Mouse (Mus musculus) spleen, adult 2 months (tissue): ENCODE data around the gene Fgfr2. TPM values are rescaled to one million over a fixed set of nuclear protein-coding genes. Genes with fewer than 3 reads are reported as not detected.

Source experiments
- DNase-seq, 2 experiments: peaks; one replicate each; pipeline versions ENCODE4 v3.0.0 to v3.0.0-alpha.2; 2012 to 2021; ENCODE audit warnings: low spot score in 2 of 2, low read depth in 1 of 2
- H3K27ac ChIP-seq: fragments of 200-500 bp; 2 replicates; pipeline ENCODE4 v1.5.1; 2012; ENCODE audit warnings: low read length, inconsistent platforms; ENCODE audit not compliant: insufficient read depth
- H3K27me3 ChIP-seq: fragments of 200-500 bp; 2 replicates; pipeline ENCODE4 v1.6.1; 2012; ENCODE audit warnings: mild to moderate bottlenecking, moderate library complexity, low read length, inconsistent platforms; ENCODE audit not compliant: control insufficient read depth, insufficient read depth
- H3K36me3 ChIP-seq: fragments of 200-500 bp; 2 replicates; pipeline ENCODE4 v1.6.1; 2012; ENCODE audit warnings: mild to moderate bottlenecking, low read length, inconsistent platforms; ENCODE audit not compliant: control insufficient read depth, insufficient read depth
- H3K4me1 ChIP-seq: fragments of 200-500 bp; 2 replicates; pipeline ENCODE4 v1.6.1; 2011; ENCODE audit warnings: inconsistent platforms; ENCODE audit not compliant: control insufficient read depth, insufficient read depth, insufficient read length
- H3K4me3 ChIP-seq: fragments of 200-500 bp; 2 replicates; pipeline ENCODE4 v1.5.1; 2011; ENCODE audit warnings: mild to moderate bottlenecking, inconsistent platforms; ENCODE audit not compliant: insufficient read depth, insufficient read length; ENCODE audit errors: extremely low read depth
- CTCF ChIP-seq: fragments of 200-500 bp; IDR thresholded peaks from 2 replicates; pipeline ENCODE4 v1.5.1; 2011; ENCODE audit warnings: mild to moderate bottlenecking, inconsistent platforms; ENCODE audit not compliant: insufficient read depth, insufficient read length, insufficient replicate concordance; ENCODE audit errors: extremely low read depth
- POLR2A ChIP-seq: fragments of 200-500 bp; IDR thresholded peaks from 2 replicates; pipeline ENCODE4 v1.6.1; 2011; ENCODE audit warnings: low read depth, low read length, inconsistent platforms
- WGBS: fragments of 180-500 bp; shearing (Covaris S2); methylation state at CpG from one replicate; pipeline ENCODE4 v1.1.7; 2018; 5-methylcytosine and 5-hydroxymethylcytosine counted together
- polyA plus RNA-seq: library from polyadenylated mRNA; depleted of rRNA; stranded (reverse); fragments of >200 nt; gene quantifications from 2 replicates; pipeline ENCODE4 v1.2.3, GENCODE M21; 2012

Gene Fgfr2
- polyA plus RNA-seq, 1 experiment: 1.6 TPM

DNA sequence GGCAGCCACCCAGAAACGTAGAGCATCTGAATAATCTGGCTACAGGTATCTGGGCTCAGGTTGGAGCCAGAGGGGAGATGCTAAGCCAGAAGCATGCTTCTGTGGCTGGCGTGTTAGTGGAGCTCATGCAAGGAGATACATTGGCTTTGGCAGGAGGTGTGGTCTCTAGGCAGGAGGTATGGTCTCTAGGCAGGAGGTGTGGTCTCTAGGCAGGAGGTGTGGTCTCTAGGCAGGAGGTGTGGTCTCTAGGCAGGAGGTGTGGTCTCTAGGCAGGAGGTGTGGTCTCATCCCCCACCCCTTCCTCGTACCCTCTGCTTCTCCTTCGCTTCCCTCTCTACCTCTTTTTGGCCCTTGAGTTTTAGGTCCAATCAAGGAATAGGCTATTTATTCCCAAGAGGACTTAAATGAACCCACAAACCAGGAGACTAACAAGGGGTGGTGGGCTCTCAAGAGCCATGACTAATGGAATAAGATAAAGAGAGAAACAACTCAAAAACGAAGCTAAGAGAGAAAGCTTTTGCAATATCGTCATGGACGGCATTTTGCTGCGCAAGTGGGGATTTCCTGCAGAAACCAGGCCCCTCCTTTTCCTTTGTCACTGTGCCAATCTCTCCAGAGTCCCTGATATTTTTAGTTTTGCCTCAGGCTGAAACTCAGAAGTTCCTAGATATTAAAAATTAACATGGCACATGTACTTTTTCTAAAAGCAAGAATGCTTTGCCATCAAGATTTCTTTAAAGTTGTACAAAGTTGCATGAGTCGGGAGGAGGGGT is 775.7 kb downstream of the Fgfr2 start:
- no peaks in the 10 kb centered on the region for H3K4me1 ChIP-seq
- no peak for DNase-seq

DNA sequence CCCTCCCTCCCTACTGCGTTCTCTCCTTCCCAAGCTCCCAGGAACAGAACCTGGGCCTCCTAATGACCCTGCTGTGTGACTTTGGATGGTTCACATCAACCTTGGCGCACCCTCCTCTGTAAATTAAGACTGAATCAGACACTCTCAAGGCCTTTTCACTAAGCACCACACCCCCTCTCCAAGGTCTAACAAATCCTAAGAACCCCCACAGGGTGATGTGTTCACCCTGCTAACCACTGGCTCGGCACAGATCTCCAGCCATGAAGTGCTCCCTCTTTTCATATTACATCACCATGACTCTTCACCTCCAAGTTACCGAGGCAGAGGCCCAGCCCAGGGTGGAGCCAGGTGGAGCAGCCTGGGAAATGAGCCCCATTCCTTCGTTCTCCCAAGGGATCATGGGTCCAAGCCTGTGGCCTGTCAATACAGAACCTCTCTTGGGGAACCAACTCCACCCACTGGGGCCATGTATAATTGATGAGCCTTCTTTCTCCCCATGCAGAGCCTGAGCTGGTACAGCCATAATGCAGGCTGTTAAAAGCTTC is 777.6 kb downstream of the Fgfr2 start:
- Histone ChIP-seq H3K27ac (no peak overlapping the region), H3K27me3 (no peaks in the 10 kb centered on the region), H3K4me1 (no peaks in the 10 kb centered on the region), H3K4me3 (no peak overlapping the region), H3K36me3 (no peaks in the 10 kb centered on the region)
- no peak for TF ChIP-seq CTCF
- no peak for TF ChIP-seq POLR2A
- WGBS: 90% methylated on average over 5 of the region's 5 CpGs
- no peak for DNase-seq

More for the DNA sequence above, 775.7 kb downstream of the Fgfr2 start:
- no peaks in the 10 kb centered on the region for H3K36me3 ChIP-seq
- H3K27me3 ChIP-seq: no peaks in the 10 kb centered on the region
- TF ChIP-seq CTCF (no peak), POLR2A (no peak)
- 56% methylated on average over 9 of the region's 9 CpGs for WGBS
- peak overlapping the region; percentile 4; the same call in 1 of the 2 replicates for H3K27ac ChIP-seq
- no peak overlapping the region for H3K4me3 ChIP-seq

DNA sequence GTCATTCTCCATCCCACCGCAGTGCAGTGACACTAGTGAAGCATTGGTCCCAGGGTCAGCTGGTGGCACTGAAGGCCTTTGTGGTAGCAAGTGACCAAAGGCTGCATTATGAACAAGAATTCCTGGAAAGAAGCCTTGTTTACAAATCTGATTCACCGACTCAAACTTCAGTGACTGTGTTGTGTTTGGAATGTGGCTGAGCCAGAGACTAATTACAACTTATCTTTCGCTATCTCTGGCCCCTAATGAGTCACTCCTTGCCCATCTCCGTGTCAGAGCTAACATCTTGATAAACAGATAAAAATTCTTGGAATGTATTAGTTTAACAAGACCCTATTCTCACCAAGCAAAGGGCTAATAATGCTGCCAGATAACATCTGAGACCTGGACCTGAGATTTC is 778.5 kb downstream of the Fgfr2 start:
- Histone ChIP-seq H3K4me3 (no peak overlapping the region), H3K27ac (no peak overlapping the region), H3K4me1 (no peaks in the 10 kb centered on the region), H3K27me3 (no peaks in the 10 kb centered on the region), H3K36me3 (no peaks in the 10 kb centered on the region)
- DNase-seq: no peak
- TF ChIP-seq POLR2A: no peak
- TF ChIP-seq CTCF: no peak
- WGBS: 83% methylated on average over 4 of the region's 4 CpGs

DNA sequence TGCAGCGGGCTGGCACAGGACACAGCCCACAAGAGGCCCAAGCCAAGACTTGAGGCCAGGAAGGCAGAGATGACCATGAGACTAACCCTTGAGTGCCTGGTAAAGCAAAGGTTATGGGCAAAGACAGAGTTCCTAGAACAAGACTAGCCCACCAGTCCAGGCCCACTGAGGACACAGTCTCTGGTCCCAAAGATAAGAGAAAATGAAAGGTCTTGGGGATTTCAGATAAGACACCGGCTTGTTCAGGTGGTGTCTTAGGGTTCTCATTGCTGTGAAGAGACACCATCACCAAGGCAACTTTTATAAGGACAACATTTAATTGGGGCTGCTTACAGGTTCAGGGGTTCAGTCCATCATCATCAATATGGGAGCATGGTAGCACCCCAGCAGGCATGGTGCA is 779.2 kb downstream of the Fgfr2 start:
- Histone ChIP-seq H3K27me3 (no peaks in the 10 kb centered on the region), H3K4me3 (no peak overlapping the region), H3K4me1 (no peaks in the 10 kb centered on the region), H3K36me3 (no peaks in the 10 kb centered on the region), H3K27ac (no peak overlapping the region)
- DNase-seq: no peak
- no peak for TF ChIP-seq POLR2A
- no peak for TF ChIP-seq CTCF
- 87% methylated on average over 2 of the region's 2 CpGs for WGBS

DNA sequence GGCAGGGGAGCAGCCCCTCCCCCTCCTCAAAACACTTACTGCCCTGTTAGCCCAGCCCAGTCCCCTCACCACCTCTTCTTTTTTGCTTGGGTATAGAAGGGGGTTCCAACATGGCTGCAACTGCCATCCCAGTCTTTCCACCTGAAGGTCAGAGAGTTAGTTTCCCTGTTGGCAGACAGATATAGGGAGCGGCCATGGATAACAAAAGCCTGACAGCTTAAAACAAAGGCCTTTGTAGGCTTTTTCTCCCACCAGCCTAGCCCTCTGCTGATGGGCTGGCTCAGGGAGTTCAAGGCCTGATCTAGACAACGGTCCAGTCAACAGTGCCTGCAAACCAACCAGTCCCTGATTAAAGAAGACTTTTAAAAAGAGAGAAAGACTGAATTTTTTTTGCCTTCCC is 780.0 kb downstream of the Fgfr2 start:
- Histone ChIP-seq H3K4me3 (no peak overlapping the region), H3K27me3 (no peaks in the 10 kb centered on the region), H3K4me1 (no peaks in the 10 kb centered on the region), H3K36me3 (no peaks in the 10 kb centered on the region), H3K27ac (no peak overlapping the region)
- no peak for TF ChIP-seq POLR2A
- no peak for TF ChIP-seq CTCF
- WGBS: 95% methylated on average over 2 of the region's 2 CpGs
- DNase-seq: no peak

DNA sequence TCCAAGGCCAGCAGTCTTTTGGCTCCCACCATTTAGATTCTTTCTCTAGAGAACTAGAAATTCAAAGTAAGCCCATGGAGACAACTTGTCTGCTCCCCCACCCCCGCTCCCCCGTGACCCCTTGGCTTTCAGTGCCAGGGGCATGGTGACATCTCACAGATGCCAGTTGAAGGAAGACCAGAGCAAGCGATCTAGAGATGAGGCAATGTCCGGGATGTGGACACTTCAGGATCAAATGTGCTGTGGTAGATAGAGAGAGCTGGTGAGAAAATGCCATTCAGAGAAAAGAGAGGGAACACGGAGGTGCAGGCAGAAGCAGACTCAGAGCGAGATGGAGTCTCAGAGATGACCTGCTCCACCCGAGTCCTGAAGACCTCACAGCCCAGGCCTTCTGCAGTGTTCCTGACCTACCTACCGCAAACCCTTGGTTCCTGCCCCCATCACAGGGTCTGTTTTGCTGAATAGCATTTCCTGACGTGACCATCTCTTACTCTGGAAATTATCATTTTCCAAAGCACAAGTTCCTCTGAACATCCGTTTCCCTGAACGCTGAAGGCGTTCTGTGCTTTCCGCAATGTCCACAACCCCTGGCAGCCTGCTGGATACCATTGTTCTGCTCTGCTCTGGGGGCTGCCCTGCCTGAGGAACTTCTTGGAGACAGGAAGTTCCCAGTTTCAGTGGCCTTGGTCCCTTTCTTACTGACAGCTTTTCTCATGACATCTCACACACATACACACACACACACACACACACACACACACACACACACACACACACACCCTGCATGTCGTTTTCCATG is 783.9 kb downstream of the Fgfr2 start:
- H3K27ac ChIP-seq: 0 out of 2 replicates have a peak overlapping the region, but pooled peaks have one; percentile 26
- DNase-seq: no peak
- peaks cover 12% of the 10 kb centered on the region; the same call in 1 of the 2 replicates for H3K4me1 ChIP-seq
- no peaks in the 10 kb centered on the region for H3K36me3 ChIP-seq
- no peaks in the 10 kb centered on the region for H3K27me3 ChIP-seq
- 80% methylated on average over 14 of the region's 14 CpGs for WGBS
- H3K4me3 ChIP-seq: no peak overlapping the region
- no peak for TF ChIP-seq POLR2A
